Mouse (Mus musculus) ES-E14 (cell line): ENCODE measurements around the gene Ybx2. TPM values are rescaled to one million over a fixed set of nuclear protein-coding genes. Genes with fewer than 3 reads are reported as not detected.

Experiments used
- DNase-seq: peaks from one replicate; pipeline ENCODE4 v3.0.0-alpha.2; 2013; ENCODE audit warnings: low read depth, low spot score
- H3K27ac ChIP-seq: 2 replicates; pipeline ENCODE4 v1.5.1; 2012; ENCODE audit warnings: low read depth, mild to moderate bottlenecking, low read length, moderate library complexity, mixed read lengths; ENCODE audit not compliant: poor library complexity, insufficient read depth, severe bottlenecking
- H3K36me3 ChIP-seq: 2 replicates; pipeline ENCODE4 v1.6.1; 2012; ENCODE audit warnings: mild to moderate bottlenecking, low read length, moderate library complexity, mixed read lengths; ENCODE audit not compliant: control insufficient read depth, poor library complexity, insufficient read depth, severe bottlenecking
- H3K4me1 ChIP-seq, 2 experiments: fragments of 150-350 bp in 1 of 2; sonication (generic) in 1 of 2; 2 replicates each; pipeline ENCODE4 v1.6.1; 2012; ENCODE audit warnings: low read length in 2 of 2, mild to moderate bottlenecking in 1 of 2, mixed read lengths in 1 of 2; ENCODE audit not compliant: control insufficient read depth in 2 of 2, insufficient read depth in 2 of 2, poor library complexity in 1 of 2
- H3K4me3 ChIP-seq, 2 experiments: fragments of 150-350 bp in 1 of 2; sonication (generic) in 1 of 2; 2 replicates each; pipeline ENCODE4 v1.5.1; 2012; ENCODE audit warnings: low read length in 2 of 2, low read depth in 1 of 2, mild to moderate bottlenecking in 1 of 2, mixed read lengths in 1 of 2; ENCODE audit not compliant: insufficient read depth in 1 of 2, poor library complexity in 1 of 2, severe bottlenecking in 1 of 2
- H3K9ac ChIP-seq: 2 replicates; pipeline ENCODE4 v1.6.1; 2012; ENCODE audit warnings: low read depth, mild to moderate bottlenecking, low read length, mixed read lengths; ENCODE audit not compliant: poor library complexity, insufficient read depth, severe bottlenecking
- H3K9me3 ChIP-seq: fragments of 150-350 bp; sonication (generic); 2 replicates; pipeline ENCODE4 v1.6.1; 2012; ENCODE audit warnings: low read depth, mild to moderate bottlenecking, low read length; ENCODE audit not compliant: control insufficient read depth, insufficient read depth
- CHD2 ChIP-seq: IDR thresholded peaks from 2 replicates; pipeline ENCODE4 v1.6.1; 2014; ENCODE audit warnings: mild to moderate bottlenecking, low read depth, low read length, inconsistent platforms
- HCFC1 ChIP-seq: IDR thresholded peaks from 2 replicates; pipeline ENCODE4 v1.6.1; 2012; ENCODE audit warnings: low read length, inconsistent platforms, borderline replicate concordance; ENCODE audit not compliant: insufficient read depth
- MAFK ChIP-seq: IDR thresholded peaks from 2 replicates; pipeline ENCODE4 v1.6.1; 2014; ENCODE audit warnings: mild to moderate bottlenecking, low read depth, low read length, inconsistent platforms; ENCODE audit not compliant: insufficient read depth
- ZC3H11A ChIP-seq: IDR thresholded peaks from 2 replicates; pipeline ENCODE4 v1.6.1; 2012; ENCODE audit warnings: low read depth, mild to moderate bottlenecking, inconsistent platforms, low read length, borderline replicate concordance
- ZNF384 ChIP-seq: IDR thresholded peaks from 2 replicates; pipeline ENCODE4 v1.6.1; 2012; ENCODE audit warnings: low read depth, low read length, inconsistent platforms
- in situ Hi-C, 2 experiments: fragments of 600-800 bp; cut with MboI; formaldehyde crosslinking; loops; one replicate each; pipeline ENCODE4 v1.15.1; 2025; ENCODE audit warnings: low sequenced_read_pairs in 2 of 2, inconsistent platforms in 1 of 2; ENCODE audit not compliant: unreplicated experiment in 2 of 2
- total RNA-seq: library from RNA; depleted of rRNA; stranded (reverse); fragments of 300-350 nt; gene quantifications from 2 replicates; pipeline ENCODE4 v1.2.3, GENCODE M21; 2012

Ybx2 gene
- total RNA-seq, 1 experiment, result 3.9 TPM

- H3K27ac ChIP-seq, result no peak overlapping the region
- DNase-seq, result no peak
- H3K9me3 ChIP-seq, result no peaks in the 10 kb centered on the region
- peaks cover 0 to 8% of the 10 kb centered on the region in 2 experiments; a peak in 1 of 4 replicates for H3K4me1 ChIP-seq
- H3K4me3 ChIP-seq, result peak overlapping the region; percentile 72
- in situ Hi-C loops, result no loop called here
- TF ChIP-seq CHD2 (no peak), HCFC1 (peak; percentile 44; the same call in 1 of the 2 replicates), ZC3H11A (no peak), ZNF384 (no peak)
- peak overlapping the region; percentile 81 for H3K9ac ChIP-seq
- H3K36me3 ChIP-seq, result peaks cover 10% of the 10 kb centered on the region; the same call in 1 of the 2 replicates
Measured at GRCm38 (mm10) chr11:69965271-69966005, 29.8 kb downstream of the Ybx2 start.

DNA sequence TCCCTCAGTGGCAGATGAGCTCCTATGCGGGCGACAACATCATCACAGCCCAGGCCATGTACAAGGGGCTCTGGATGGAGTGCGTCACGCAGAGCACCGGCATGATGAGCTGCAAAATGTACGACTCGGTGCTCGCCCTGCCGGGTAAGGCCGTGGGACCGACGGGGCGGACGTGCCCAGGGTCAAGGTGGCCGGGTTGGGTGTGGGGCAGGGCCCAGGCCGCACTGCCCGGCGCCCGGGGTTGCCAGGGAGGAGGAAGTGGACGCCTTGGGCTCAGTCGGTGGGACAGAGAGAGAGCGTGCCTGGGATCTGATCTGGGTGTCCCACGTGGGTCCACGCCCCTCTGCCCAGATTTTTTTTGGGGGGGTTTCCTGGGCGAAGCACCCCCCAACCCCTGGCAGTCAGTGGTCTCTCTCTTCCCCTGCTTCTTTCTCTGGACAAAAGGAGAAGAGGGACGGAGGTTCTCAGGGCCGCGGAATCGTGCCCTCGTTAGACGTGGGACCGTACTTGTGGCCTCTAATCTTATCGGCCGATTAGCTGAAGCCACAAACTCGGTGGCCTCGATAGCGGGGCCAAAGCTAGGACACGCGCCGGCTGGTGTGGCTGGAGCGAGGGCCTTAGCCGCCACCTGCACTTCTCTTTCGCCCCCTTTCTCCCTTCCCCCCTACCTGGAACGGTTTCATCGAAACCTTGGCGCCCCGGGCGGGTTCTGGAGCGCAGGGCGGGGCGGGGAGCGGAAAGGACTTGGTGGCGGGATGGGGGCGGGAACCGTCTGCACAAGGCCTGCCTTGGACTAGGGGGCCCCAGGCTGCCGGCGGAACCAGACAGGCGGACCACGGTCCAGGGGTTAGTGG is 30.6 kb downstream of the Ybx2 start:
- H3K4me3 ChIP-seq, result peak overlapping the region; percentile 72
- peaks cover 10% of the 10 kb centered on the region; the same call in 1 of the 2 replicates for H3K36me3 ChIP-seq
- H3K9ac ChIP-seq, result peak overlapping the region; percentile 81
- TF ChIP-seq HCFC1 (0 out of 2 replicates have a peak, but pooled peaks have one; percentile 12), MAFK (no peak)
- H3K27ac ChIP-seq, result no peak overlapping the region
- no peak for DNase-seq
- peaks cover 0 to 8% of the 10 kb centered on the region in 2 experiments; a peak in 1 of 4 replicates for H3K4me1 ChIP-seq
- in situ Hi-C loops, result no loop called here
- H3K9me3 ChIP-seq, result no peaks in the 10 kb centered on the region

DNA sequence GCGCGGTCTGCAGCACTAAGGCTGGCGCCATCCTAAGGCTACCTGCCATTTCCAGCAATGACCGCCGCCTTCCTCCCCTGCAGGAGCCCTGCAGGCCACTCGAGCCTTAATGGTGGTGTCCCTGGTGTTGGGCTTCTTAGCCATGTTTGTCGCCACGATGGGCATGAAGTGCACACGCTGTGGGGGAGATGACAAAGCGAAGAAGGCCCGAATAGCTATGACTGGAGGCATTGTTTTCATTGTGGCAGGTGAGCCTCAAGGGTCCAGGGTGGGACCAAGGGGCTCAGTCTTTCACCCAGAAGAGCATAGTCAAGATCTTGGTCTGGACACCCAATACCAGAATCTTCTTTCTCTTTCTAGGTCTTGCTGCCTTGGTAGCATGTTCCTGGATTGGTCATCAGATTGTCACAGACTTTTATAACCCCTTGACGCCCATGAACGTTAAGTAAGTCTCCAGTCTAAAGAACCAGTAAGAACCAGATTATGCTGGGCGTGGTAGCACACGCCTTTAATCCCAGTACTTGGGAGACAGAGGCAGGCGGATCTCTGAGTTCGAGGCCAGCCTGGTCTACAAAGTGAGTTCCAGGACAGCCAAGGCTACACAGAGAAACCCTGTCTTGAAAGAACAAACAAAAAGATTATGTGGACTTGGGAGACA is 31.4 kb downstream of the Ybx2 start:
- Histone ChIP-seq H3K36me3 (peaks cover 10% of the 10 kb centered on the region; the same call in 1 of the 2 replicates), H3K9ac (peak overlapping the region; percentile 81), H3K9me3 (no peaks in the 10 kb centered on the region), H3K4me3 (peak overlapping the region; percentile 72), H3K4me1 (peaks cover 0 to 8% of the 10 kb centered on the region in 2 experiments; a peak in 1 of 4 replicates), H3K27ac (no peak overlapping the region)
- no peak for TF ChIP-seq ZC3H11A
- TF ChIP-seq ZNF384, result no peak
- no peak for TF ChIP-seq CHD2
- TF ChIP-seq HCFC1, result no peak
- no peak for TF ChIP-seq MAFK
- in situ Hi-C loops, result no loop called here
- no peak for DNase-seq

GRCm38 (mm10) chr11:69968793-69969192 is 33.2 kb downstream of the Ybx2 start:
- H3K36me3 ChIP-seq, result peaks cover 15% of the 10 kb centered on the region; the same call in 1 of the 2 replicates
- TF ChIP-seq MAFK (no peak), ZC3H11A (no peak), ZNF384 (no peak), HCFC1 (no peak), CHD2 (no peak)
- H3K4me3 ChIP-seq, result no peak overlapping the region
- in situ Hi-C loops, result no loop called here
- H3K4me1 ChIP-seq, result peaks cover 0 to 8% of the 10 kb centered on the region in 2 experiments; a peak in 1 of 4 replicates
- no peak overlapping the region for H3K9ac ChIP-seq
- H3K27ac ChIP-seq, result no peak overlapping the region
- no peak for DNase-seq
- H3K9me3 ChIP-seq, result no peaks in the 10 kb centered on the region
